Mouse (Mus musculus): ENCODE measurements around the gene Atxn3.

Gene Atxn3

GRCm38 (mm10) chr12:101889351-101889750 lies 68.7 kb downstream of the Atxn3 start:
- DNase-seq (ENCODE audit: low spot score), result no peak

GRCm38 (mm10) chr12:101888312-101888711 lies 69.7 kb downstream of the Atxn3 start:
- no peak for DNase-seq (ENCODE audit: low spot score)

GRCm38 (mm10) chr12:101884926-101885325 lies 73.1 kb downstream of the Atxn3 start:
- DNase-seq (ENCODE audit: low spot score), result no peak

GRCm38 (mm10) chr12:101876374-101876773 lies 81.7 kb downstream of the Atxn3 start:
- DNase-seq (ENCODE audit: low spot score), result no peak

GRCm38 (mm10) chr12:101875107-101875506 lies 82.9 kb downstream of the Atxn3 start:
- no peak for DNase-seq (ENCODE audit: low spot score)

Measured in testis, postnatal 14 days (tissue).